In genomic region chr2:17972843-17973242, GRCm38 (mm10) we compare ENCODE assay signal across 23 mouse cellular contexts. TPM values are rescaled to one million over a fixed set of nuclear protein-coding genes. Genes with fewer than 3 reads are reported as not detected.
DNase-seq lines count a peak whose midpoint lies in the region; TF ChIP-seq lines count a peak whose summit lies in the region.
"Had no signal": no experiment of that assay in that cellular context is flagged by ENCODE, and none has a peak within 500 bp of the region (broad histone marks: within the 10 kb centered on the region; RNA-seq: fewer than 3 reads in every experiment).

No protein-coding gene starts in this region.

- intact Hi-C loops in heart, postnatal 14 days (cut with DNase I) = no loop called here

- TF ChIP-seq CTCF in E14TG2a.4 (conservative IDR thresholded peaks at IDR 0.05; ENCODE audit: low read length) = no peak

- H3K4me3 ChIP-seq in E14TG2a.4 (replicated peaks; ENCODE audit: low read length) (0 out of 2 replicates have a peak overlapping the region, but pooled peaks have one; percentile 7), ES-E14 (ENCODE audit: insufficient read depth in 1 of 2, low read depth in 1 of 2, low read length in 2 of 2, poor library complexity in 1 of 2, severe bottlenecking in 1 of 2) (no peak overlapping the region)
- H3K4me3 ChIP-seq: embryonic facial prominence, embryonic 10.5 days; embryonic facial prominence, embryonic 12.5 days; forebrain, embryonic 13.5 days; forebrain, embryonic 15.5 days had no signal

- H3K27me3 ChIP-seq in E14TG2a.4 (ENCODE audit: insufficient read depth, low read length) = no peaks in the 10 kb centered on the region
- H3K27me3 ChIP-seq: CH12.LX; embryonic facial prominence, embryonic 12.5 days; forebrain, embryonic 13.5 days; forebrain, embryonic 15.5 days had no signal

- in situ Hi-C loops in ES-E14 (cut with MboI; ENCODE audit: low sequenced_read_pairs in 2 of 2, unreplicated experiment in 2 of 2) = no loop called here

- H3K36me3 ChIP-seq in E14TG2a.4 (ENCODE audit: insufficient read depth, low read length) (peaks cover 18% of the 10 kb centered on the region; the same call in 1 of the 2 replicates), ES-E14 (ENCODE audit: control insufficient read depth, insufficient read depth, low read length, poor library complexity, severe bottlenecking) (no peaks in the 10 kb centered on the region)
- H3K36me3 ChIP-seq: embryonic facial prominence, embryonic 10.5 days; embryonic facial prominence, embryonic 12.5 days; forebrain, embryonic 15.5 days had no signal

- H3K4me1 ChIP-seq in E14TG2a.4 (replicated peaks; ENCODE audit: low read depth, low read length) = peaks cover 89% of the 10 kb centered on the region
- H3K4me1 ChIP-seq in ES-E14 (ENCODE audit: control insufficient read depth in 2 of 2, insufficient read depth in 2 of 2, low read length in 2 of 2, poor library complexity in 1 of 2) = peaks cover 23 to 36% of the 10 kb centered on the region in 2 experiments

- peak; percentile 8 for DNase-seq in heart, adult 11 months
- DNase-seq in heart, postnatal 14 days = no peak
- no peak for DNase-seq in ES-E14 (ENCODE audit: low read depth, low spot score)
- DNase-seq in left cerebral cortex, adult 18-20 months (ENCODE audit: low spot score in 2 of 2) = no peak
- DNase-seq in lung, postnatal 14 days = no peak
- DNase-seq: adrenal gland, adult 8-10 months; adrenal gland, postnatal 14 days; B cell, adult 2 months; cerebellum, adult 11-12 months; cerebellum, adult 2 months; cerebellum, adult 9-10 months; cerebellum, postnatal 10 days; cerebellum, postnatal 25 days; forebrain, postnatal 0 days had no signal

- peak overlapping the region; percentile 90; the same call in 1 of the 2 replicates for H3K27ac ChIP-seq in ES-E14 (ENCODE audit: insufficient read depth, low read depth, low read length, poor library complexity, severe bottlenecking)
- H3K27ac ChIP-seq: embryonic facial prominence, embryonic 10.5 days; embryonic facial prominence, embryonic 12.5 days; forebrain, embryonic 13.5 days; forebrain, embryonic 15.5 days had no signal

- peaks cover 14% of the 10 kb centered on the region for H3K9me3 ChIP-seq in E14TG2a.4 (ENCODE audit: low read length)
- no peaks in the 10 kb centered on the region for H3K9me3 ChIP-seq in ES-E14 (ENCODE audit: control insufficient read depth, insufficient read depth, low read depth, low read length)
- H3K9me3 ChIP-seq: embryonic facial prominence, embryonic 10.5 days; embryonic facial prominence, embryonic 12.5 days; forebrain, embryonic 13.5 days; forebrain, embryonic 15.5 days had no signal

- peak overlapping the region; percentile 15; the same call in 1 of the 2 replicates for H3K9ac ChIP-seq in ES-E14 (ENCODE audit: insufficient read depth, low read depth, low read length, poor library complexity, severe bottlenecking)
- H3K9ac ChIP-seq: embryonic facial prominence, embryonic 12.5 days; forebrain, embryonic 13.5 days; forebrain, embryonic 15.5 days; forebrain, postnatal 0 days had no signal

TF ChIP-seq in ES-E14, 5 proteins besides CTCF, POLR2A, EP300 and RAD21:
- TF ChIP-seq HCFC1 (IDR thresholded peaks at IDR 0.05; ENCODE audit: borderline replicate concordance, insufficient read depth, low read length) (no peak), MAFK (IDR thresholded peaks at IDR 0.05; ENCODE audit: insufficient read depth, low read depth, low read length) (no peak), ZNF384 (IDR thresholded peaks at IDR 0.05; ENCODE audit: low read depth, low read length) (no peak), ZC3H11A (IDR thresholded peaks at IDR 0.05; ENCODE audit: borderline replicate concordance, low read depth, low read length) (no peak)

RNA-seq across cellular contexts. Expression of gene H2al2a, which starts 23.9 kb away (rescaled TPM):
- total RNA-seq in heart, postnatal 14 days (2021) = not detected
- total RNA-seq in ES-E14 (2012; rRNA removed) = not detected in 2 replicates
- total RNA-seq in left cerebral cortex, adult 18-20 months (2021) = not detected
- total RNA-seq: adrenal gland, adult 18-20 months; adrenal gland, adult 8-10 months; adrenal gland, postnatal 14 days; adrenal gland, postnatal 36 days; CH12.LX; forebrain, postnatal 0 days; MEL had no signal
